Mouse (Mus musculus) embryonic facial prominence, embryonic 14.5 days (tissue): ENCODE data around the gene Vat1l. TPM values are rescaled to one million over a fixed set of nuclear protein-coding genes. Genes with fewer than 3 reads are reported as not detected.

Experiments used
- ATAC-seq: fragments of 200-750 bp; cut with Nextera tagmentation; 2 replicates; pipeline ENCODE4 v1.8.0; 2017; ENCODE audit warnings: low read depth, moderate number of reproducible peaks, moderate TSS enrichment
- DNase-seq: peaks from one replicate; pipeline ENCODE4 v3.0.0-alpha.2; 2015; ENCODE audit warnings: low spot score
- H3K27ac ChIP-seq: fragments of 300-500 bp; sonication (generic); replicated peaks from 2 replicates; pipeline ENCODE4 v1.5.1; 2014; ENCODE audit warnings: low read depth, mild to moderate bottlenecking, low read length, moderate library complexity
- H3K27me3 ChIP-seq: fragments of 300-500 bp; sonication (generic); replicated peaks from 2 replicates; pipeline ENCODE4 v1.6.1; 2014; ENCODE audit warnings: low read length; ENCODE audit not compliant: control insufficient read depth, insufficient read depth
- H3K36me3 ChIP-seq: fragments of 300-500 bp; sonication (generic); 2 replicates; pipeline ENCODE4 v1.6.1; 2014; ENCODE audit warnings: low read length, mixed read lengths; ENCODE audit not compliant: control insufficient read depth, insufficient read depth
- H3K4me1 ChIP-seq: fragments of 300-500 bp; sonication (generic); 2 replicates; pipeline ENCODE4 v1.6.1; 2014; ENCODE audit warnings: antibody characterized with exemption, low read length; ENCODE audit not compliant: control insufficient read depth, insufficient read depth
- H3K4me2 ChIP-seq: fragments of 300-500 bp; sonication (generic); 2 replicates; pipeline ENCODE4 v1.6.1; 2014; ENCODE audit warnings: low read depth, mild to moderate bottlenecking, low read length, moderate library complexity, mixed read lengths
- H3K4me3 ChIP-seq: fragments of 300-500 bp; sonication (generic); 2 replicates; pipeline ENCODE4 v1.5.1; 2014; ENCODE audit warnings: low read depth, mild to moderate bottlenecking, low read length
- H3K9ac ChIP-seq: fragments of 300-500 bp; sonication (generic); 2 replicates; pipeline ENCODE4 v1.6.1; 2014; ENCODE audit warnings: low read depth, mild to moderate bottlenecking, low read length, moderate library complexity, mixed read lengths
- H3K9me3 ChIP-seq: fragments of 300-500 bp; sonication (generic); 2 replicates; pipeline ENCODE4 v1.6.1; 2016; ENCODE audit warnings: low read length; ENCODE audit not compliant: control insufficient read depth
- WGBS: fragments of 180-500 bp; shearing (Covaris S2); extraction: QIAGEN DNeasy Blood & Tissue Kit; methylation state at CpG from one replicate; pipeline ENCODE4 v1.1.7; 2014; 5-methylcytosine and 5-hydroxymethylcytosine counted together
- polyA plus RNA-seq: library from polyadenylated mRNA; unstranded; fragments of >200 nt; fragmentation: Nextera tagmentation; extraction: Ambion mirVana; gene quantifications from 2 replicates; pipeline ENCODE4 v1.2.1, GENCODE M21; 2014

Gene Vat1l
- polyA plus RNA-seq, 1 experiment from 2014 or later: 5.0 TPM

DNA sequence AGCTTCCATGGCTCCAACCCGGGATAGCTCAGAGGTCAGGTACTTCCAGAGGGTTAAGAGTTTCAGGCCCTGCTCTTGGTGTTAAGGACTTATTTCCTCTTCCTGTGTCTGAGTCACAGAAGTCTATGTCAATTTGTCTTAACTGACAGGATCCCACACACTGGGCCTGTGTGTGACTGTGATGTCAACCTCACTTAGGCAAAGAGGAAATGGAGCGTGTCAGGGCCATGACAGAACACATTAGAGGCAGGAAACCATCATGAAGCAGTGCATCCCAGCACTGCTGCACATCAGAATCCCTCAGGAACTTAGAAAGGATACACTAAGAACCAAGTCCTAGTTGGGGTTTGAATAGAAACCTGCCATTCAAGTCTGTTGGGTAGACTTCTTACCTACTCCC is 56.9 kb downstream of the Vat1l start:
- Histone ChIP-seq H3K4me2 (no peak overlapping the region), H3K9me3 (no peaks in the 10 kb centered on the region), H3K4me3 (no peak overlapping the region), H3K4me1 (no peaks in the 10 kb centered on the region), H3K9ac (no peak overlapping the region), H3K36me3 (no peaks in the 10 kb centered on the region), H3K27me3 (no peaks in the 10 kb centered on the region), H3K27ac (no peak overlapping the region)
- DNase-seq (peak; percentile 12), ATAC-seq (no peak)
- 32% methylated on average over 2 of the region's 2 CpGs for WGBS

DNA sequence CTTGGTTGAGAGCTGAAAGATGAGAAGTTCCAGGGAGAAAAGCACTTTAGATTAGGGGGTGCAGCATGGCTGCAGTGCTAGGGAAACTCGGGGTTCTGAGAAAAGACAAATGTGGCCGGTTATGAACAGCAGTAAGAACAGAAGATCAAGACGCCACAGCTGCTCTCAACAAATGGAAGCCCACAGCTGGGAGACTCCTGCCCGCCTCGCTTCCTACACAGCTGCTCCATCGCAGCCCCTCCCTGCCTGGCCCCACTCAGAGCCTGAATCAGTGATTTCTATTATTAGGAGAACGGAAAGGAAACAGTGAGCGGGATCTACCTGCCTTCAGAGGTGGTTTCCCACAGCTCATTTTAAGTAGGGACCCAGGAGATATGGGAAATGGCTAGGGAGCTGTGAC is 69.1 kb downstream of the Vat1l start:
- no peak overlapping the region for H3K27ac ChIP-seq
- DNase-seq: peak; percentile 63
- WGBS: 62% methylated on average over 8 of the region's 8 CpGs
- no peak overlapping the region for H3K4me3 ChIP-seq
- no peaks in the 10 kb centered on the region for H3K27me3 ChIP-seq
- no peak overlapping the region for H3K4me2 ChIP-seq
- no peaks in the 10 kb centered on the region for H3K4me1 ChIP-seq
- no peak; the same call in 1 of the 2 replicates for ATAC-seq
- no peaks in the 10 kb centered on the region for H3K36me3 ChIP-seq
- H3K9ac ChIP-seq: no peak overlapping the region
- H3K9me3 ChIP-seq: no peaks in the 10 kb centered on the region

GRCm38 (mm10) chr8:114281101-114281500 is 75.7 kb downstream of the Vat1l start:
- 59% methylated on average over 1 of the region's 1 CpGs for WGBS
- peak; percentile 45 for DNase-seq
- Histone ChIP-seq H3K36me3 (no peaks in the 10 kb centered on the region), H3K27ac (no peak overlapping the region), H3K4me1 (no peaks in the 10 kb centered on the region), H3K9me3 (no peaks in the 10 kb centered on the region), H3K9ac (no peak overlapping the region), H3K27me3 (no peaks in the 10 kb centered on the region), H3K4me3 (no peak overlapping the region), H3K4me2 (no peak overlapping the region)
- ATAC-seq: no peak

DNA sequence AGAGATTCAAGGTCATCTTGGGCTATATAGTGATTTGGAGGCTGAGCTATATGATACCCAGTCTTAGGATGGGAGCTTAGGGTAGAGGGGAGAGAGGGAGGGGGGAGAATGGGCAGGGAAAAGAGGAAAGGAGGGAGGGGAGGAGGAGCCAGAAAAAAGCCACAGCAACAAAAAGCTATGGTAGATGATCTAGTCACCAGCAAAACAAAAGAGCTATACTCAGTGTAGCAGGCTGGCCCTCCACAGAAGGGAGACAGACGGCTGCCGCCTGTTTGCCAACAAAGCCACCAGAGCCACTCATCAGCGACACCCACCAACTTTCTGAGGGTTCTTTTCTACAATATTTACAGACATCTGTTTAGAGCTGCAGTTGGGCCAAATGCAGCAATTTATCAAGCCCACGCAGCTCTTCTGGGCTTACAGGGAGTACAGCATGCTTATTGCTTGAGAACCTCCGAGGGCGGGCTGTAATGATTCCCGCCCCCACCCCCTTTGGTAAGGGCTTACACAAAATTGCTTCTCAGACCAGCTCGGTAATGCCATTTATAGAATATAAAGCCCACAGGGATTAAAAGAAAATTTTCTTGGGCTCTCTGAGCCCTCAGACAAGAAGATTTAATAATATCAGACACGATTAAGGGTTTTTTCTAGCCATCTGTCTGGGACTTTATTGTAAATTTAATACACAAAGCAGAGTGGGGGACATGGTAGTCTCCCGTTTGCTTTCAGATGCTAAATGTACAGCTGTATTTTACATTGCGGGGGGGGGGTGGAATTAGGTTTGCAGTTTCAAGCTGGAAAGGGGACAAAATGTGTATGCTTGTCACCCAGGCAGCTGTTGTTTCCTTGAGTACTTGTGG is 89.7 kb downstream of the Vat1l start:
- H3K4me1 ChIP-seq: 0 out of 2 replicates have a peak, but pooled peaks cover 4% of the 10 kb centered on the region
- no peaks in the 10 kb centered on the region for H3K9me3 ChIP-seq
- no peaks in the 10 kb centered on the region for H3K36me3 ChIP-seq
- no peak overlapping the region for H3K9ac ChIP-seq
- no peaks in the 10 kb centered on the region for H3K27me3 ChIP-seq
- no peak overlapping the region for H3K4me2 ChIP-seq
- 47% methylated on average over 11 of the region's 11 CpGs for WGBS
- DNase-seq: peak; percentile 81
- H3K27ac ChIP-seq: peak overlapping the region; percentile 28; the same call in 1 of the 2 replicates
- no peak overlapping the region for H3K4me3 ChIP-seq
- peak; percentile 83 for ATAC-seq

DNA sequence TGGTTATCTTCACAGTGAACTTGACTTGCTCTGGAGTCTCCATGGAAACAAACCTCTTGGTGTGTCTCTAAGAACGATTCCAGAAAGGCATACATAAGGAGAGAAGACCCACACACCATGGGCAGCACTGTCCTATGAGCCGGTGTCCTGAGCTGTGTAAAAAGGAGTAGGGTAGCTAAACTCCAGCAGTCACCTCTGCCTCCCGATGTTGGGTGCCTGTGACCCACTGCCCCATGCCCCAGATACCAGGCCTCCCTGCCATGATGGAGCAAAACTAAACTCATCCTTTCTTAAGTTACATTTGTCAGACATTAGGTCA is 90.3 kb downstream of the Vat1l start:
- WGBS: 67% methylated on average over 3 of the region's 3 CpGs
- no peak overlapping the region for H3K4me2 ChIP-seq

DNA sequence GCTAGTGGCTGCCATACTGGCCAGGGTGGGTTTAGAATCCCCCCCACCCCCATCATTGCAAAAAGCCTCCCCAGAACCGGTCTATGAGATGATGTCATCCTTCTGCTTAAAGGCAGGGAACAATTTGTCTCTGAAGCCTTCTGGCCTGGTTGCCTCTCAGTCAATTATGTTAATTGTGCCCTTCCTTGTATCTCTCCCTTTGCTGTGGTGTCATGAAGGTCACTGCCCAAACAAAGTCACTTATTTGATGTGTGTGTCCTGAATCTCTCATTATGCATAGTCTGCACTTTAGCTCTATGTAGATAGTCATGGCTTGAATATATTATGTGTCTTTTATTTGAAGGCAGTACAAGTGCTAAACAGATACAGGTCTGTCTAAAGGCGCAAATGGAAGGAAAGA is 92.8 kb downstream of the Vat1l start:
- no peak overlapping the region for H3K9ac ChIP-seq
- H3K27ac ChIP-seq: no peak overlapping the region
- ATAC-seq (0 out of 2 replicates have a peak, but pooled peaks have one; percentile 7), DNase-seq (peak; percentile 20)
- H3K4me1 ChIP-seq: 0 out of 2 replicates have a peak, but pooled peaks cover 4% of the 10 kb centered on the region
- WGBS: 30% methylated on average over 2 of the region's 2 CpGs
- no peaks in the 10 kb centered on the region for H3K27me3 ChIP-seq
- H3K36me3 ChIP-seq: no peaks in the 10 kb centered on the region
- no peak overlapping the region for H3K4me3 ChIP-seq
- H3K9me3 ChIP-seq: no peaks in the 10 kb centered on the region
- no peak overlapping the region for H3K4me2 ChIP-seq

More for the DNA sequence above, 90.3 kb downstream of the Vat1l start:
- H3K9ac ChIP-seq: no peak overlapping the region
- H3K27me3 ChIP-seq: no peaks in the 10 kb centered on the region
- DNase-seq (no peak), ATAC-seq (0 out of 2 replicates have a peak, but pooled peaks have one; percentile 5)
- no peaks in the 10 kb centered on the region for H3K36me3 ChIP-seq
- no peak overlapping the region for H3K4me3 ChIP-seq
- H3K4me1 ChIP-seq: 0 out of 2 replicates have a peak, but pooled peaks cover 4% of the 10 kb centered on the region
- no peaks in the 10 kb centered on the region for H3K9me3 ChIP-seq
- H3K27ac ChIP-seq: 0 out of 2 replicates have a peak overlapping the region, but pooled peaks have one; percentile 28

DNA sequence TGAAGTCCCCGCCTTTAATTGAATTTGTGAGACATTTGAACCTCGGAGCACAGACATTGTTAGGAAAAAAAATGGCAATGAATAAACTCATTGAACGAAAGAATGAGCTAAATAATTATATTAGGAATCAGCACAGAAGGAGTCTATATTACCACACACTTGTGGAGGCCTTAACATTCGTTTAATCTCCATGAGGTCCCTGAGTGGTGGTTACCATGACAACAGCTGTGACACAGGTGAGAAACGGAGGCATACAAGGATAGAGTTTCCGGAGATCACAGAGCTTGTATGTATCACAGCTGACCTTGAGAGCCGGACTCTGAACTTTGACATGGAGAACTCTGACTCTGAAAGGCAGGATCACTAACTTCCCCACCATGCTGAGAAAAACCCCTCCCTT is 94.7 kb downstream of the Vat1l start:
- no peaks in the 10 kb centered on the region for H3K27me3 ChIP-seq
- H3K4me3 ChIP-seq: no peak overlapping the region
- H3K27ac ChIP-seq: no peak overlapping the region
- no peak; the same call in 1 of the 2 replicates for ATAC-seq
- no peak overlapping the region for H3K4me2 ChIP-seq
- H3K36me3 ChIP-seq: no peaks in the 10 kb centered on the region
- 0 out of 2 replicates have a peak, but pooled peaks cover 4% of the 10 kb centered on the region for H3K4me1 ChIP-seq
- no peaks in the 10 kb centered on the region for H3K9me3 ChIP-seq
- no peak for DNase-seq
- 50% methylated on average over 7 of the region's 7 CpGs for WGBS
- no peak overlapping the region for H3K9ac ChIP-seq

DNA sequence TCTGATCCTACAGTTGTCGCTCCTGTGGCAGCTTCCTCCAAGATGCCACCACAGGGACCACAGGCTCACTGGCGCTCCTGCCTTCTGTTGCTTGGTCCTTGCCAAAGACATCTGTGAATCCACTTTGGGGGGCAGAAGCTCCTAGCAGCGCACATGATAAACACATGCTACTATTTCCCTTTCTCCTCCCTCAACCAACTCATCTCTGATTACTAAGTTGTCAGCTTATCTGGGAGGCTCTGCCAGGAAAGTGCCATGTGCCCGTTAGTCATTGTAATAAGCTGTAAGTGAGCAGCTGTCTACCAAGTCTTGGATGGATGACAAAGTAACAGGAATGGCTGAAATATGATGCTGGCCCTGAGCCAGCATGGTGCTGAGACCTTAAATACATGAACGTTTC is 100.9 kb downstream of the Vat1l start:
- H3K4me1 ChIP-seq: no peaks in the 10 kb centered on the region
- peak; percentile 84 for ATAC-seq
- no peaks in the 10 kb centered on the region for H3K36me3 ChIP-seq
- WGBS: 52% methylated on average over 5 of the region's 5 CpGs
- no peak overlapping the region for H3K4me3 ChIP-seq
- no peak overlapping the region for H3K4me2 ChIP-seq
- DNase-seq: peak; percentile 89
- H3K9ac ChIP-seq: no peak overlapping the region
- no peaks in the 10 kb centered on the region for H3K27me3 ChIP-seq
- H3K27ac ChIP-seq: no peak overlapping the region
- no peaks in the 10 kb centered on the region for H3K9me3 ChIP-seq
